Mouse (Mus musculus) MEL (cell line): ENCODE measurements at regions not wholly inside any gene's neighbourhood (a gene's known extent, or its start where the extent isn't known, plus 50 kb on each side); places are given as distances from the start of the nearest gene placed in this dataset.

Source experiments
- CTCF ChIP-seq, 3 experiments: IDR thresholded peaks in 2 of 3; conservative IDR thresholded peaks in 1 of 3; 2 replicates each; pipeline ENCODE4 v1.5.1; 2011 to 2012; ENCODE audit warnings: low read length in 3 of 3, low read depth in 2 of 3, mild to moderate bottlenecking in 2 of 3, improper control_type of control experiment in 1 of 3, inconsistent platforms in 1 of 3, mixed read lengths in 1 of 3, moderate library complexity in 1 of 3; ENCODE audit not compliant: control insufficient read depth in 1 of 3, insufficient read depth in 1 of 3, poor library complexity in 1 of 3, severe bottlenecking in 1 of 3
- GABPA ChIP-seq: IDR thresholded peaks from 2 replicates; pipeline ENCODE4 v1.6.1; 2012; ENCODE audit warnings: low read depth, mild to moderate bottlenecking, inconsistent platforms, low read length, improper control_type of control experiment, moderate library complexity
- MAX ChIP-seq: IDR thresholded peaks from 2 replicates; pipeline ENCODE4 v1.6.1; 2011; ENCODE audit warnings: low read length, improper control_type of control experiment
- NELFE ChIP-seq: IDR thresholded peaks from 2 replicates; pipeline ENCODE4 v1.6.1; 2011; ENCODE audit warnings: low read depth, low read length, improper control_type of control experiment
- POLR2A ChIP-seq, 2 experiments: IDR thresholded peaks; 2 replicates each; pipeline ENCODE4 v1.6.1; 2011 to 2012; ENCODE audit warnings: low read length in 2 of 2, mild to moderate bottlenecking in 2 of 2, control low read depth in 1 of 2, improper control_type of control experiment in 1 of 2, low read depth in 1 of 2, moderate library complexity in 1 of 2; ENCODE audit not compliant: control insufficient read depth in 1 of 2, insufficient read depth in 1 of 2, poor library complexity in 1 of 2
- POLR2AphosphoS2 ChIP-seq: IDR thresholded peaks from 2 replicates; pipeline ENCODE4 v1.6.1; 2011; ENCODE audit warnings: low read length, improper control_type of control experiment
- SIN3A ChIP-seq: IDR thresholded peaks from 2 replicates; pipeline ENCODE4 v1.6.1; 2012; ENCODE audit warnings: low read length, improper control_type of control experiment, inconsistent platforms
- USF2 ChIP-seq, 2 experiments: IDR thresholded peaks; 2 replicates each; pipeline ENCODE4 v1.6.1; 2011 to 2012; ENCODE audit warnings: improper control_type of control experiment in 2 of 2, low read length in 2 of 2, borderline replicate concordance in 1 of 2, inconsistent platforms in 1 of 2, low read depth in 1 of 2, mild to moderate bottlenecking in 1 of 2; ENCODE audit not compliant: insufficient read depth in 1 of 2

DNA sequence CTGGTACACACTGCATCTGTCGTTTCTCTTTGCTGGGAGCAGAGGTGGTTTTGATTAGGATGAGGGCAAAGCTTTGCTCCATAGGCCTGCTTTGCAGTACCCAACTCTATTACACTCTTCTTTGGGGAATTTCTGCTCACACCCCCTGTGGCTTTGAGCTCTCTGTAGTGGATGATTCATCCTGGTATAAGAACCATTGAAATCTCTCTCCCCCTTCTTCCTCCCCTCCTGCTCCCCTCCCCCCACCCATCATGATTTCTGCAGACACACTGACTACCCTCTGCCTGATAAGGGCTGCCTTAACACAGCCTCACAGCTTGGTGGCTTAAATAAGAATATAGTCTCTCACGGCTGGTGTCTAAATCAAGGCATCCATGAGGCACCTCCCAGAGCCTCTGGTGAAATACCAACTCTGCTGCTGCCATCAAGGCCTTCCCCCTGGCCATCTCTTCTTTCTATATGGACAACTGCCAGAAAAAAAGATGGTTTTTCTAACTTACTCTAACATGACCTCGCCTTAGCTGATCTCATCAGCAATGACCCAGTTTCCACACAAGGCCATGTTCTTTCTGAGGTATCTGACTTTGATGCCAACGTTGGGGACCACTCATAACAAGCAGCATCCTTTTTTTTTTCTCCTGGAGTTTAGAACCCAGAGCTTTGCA lies 81.5 kb upstream of the Camk1g start:
- TF ChIP-seq CTCF (IDR thresholded peaks at IDR 0.05 in 2 of 3, conservative IDR thresholded peaks at IDR 0.05 in 1 of 3; ENCODE audit: control insufficient read depth in 1 of 3, insufficient read depth in 1 of 3, low read depth in 2 of 3, low read length in 3 of 3, poor library complexity in 1 of 3, severe bottlenecking in 1 of 3) (no peak), POLR2AphosphoS2 (no peak), SIN3A (no peak), NELFE (no peak), POLR2A (IDR thresholded peaks at IDR 0.05; ENCODE audit: control insufficient read depth in 1 of 2, insufficient read depth in 1 of 2, low read depth in 1 of 2, low read length in 2 of 2, poor library complexity in 1 of 2) (no peak), USF2 (IDR thresholded peaks at IDR 0.05; ENCODE audit: borderline replicate concordance in 1 of 2, insufficient read depth in 1 of 2, low read depth in 1 of 2, low read length in 2 of 2) (no peak), GABPA (no peak), MAX (no peak)
